Comparison of ENCODE assay signal across 31 mouse cellular contexts in genomic region chr10:77561508-77561907, GRCm38 (mm10). TPM values are rescaled to one million over a fixed set of nuclear protein-coding genes. Genes with fewer than 3 reads are reported as not detected.
DNase-seq lines count a peak whose midpoint lies in the region; ATAC-seq and TF ChIP-seq lines count a peak whose summit lies in the region.
"Had no signal": no experiment of that assay in that cellular context is flagged by ENCODE, and none has a peak within 500 bp of the region (broad histone marks: within the 10 kb centered on the region; RNA-seq: fewer than 3 reads in every experiment).

No protein-coding gene starts in this region.

- no peaks in the 10 kb centered on the region for H3K36me3 ChIP-seq in heart, embryonic 11.5 days (ENCODE audit: control insufficient read depth, insufficient read depth, low read length)
- H3K36me3 ChIP-seq in heart, adult 2 months (ENCODE audit: control insufficient read depth, insufficient read depth, low read length), result no peaks in the 10 kb centered on the region
- H3K36me3 ChIP-seq in liver, embryonic 12.5 days, result no peaks in the 10 kb centered on the region
- H3K36me3 ChIP-seq: embryonic facial prominence, embryonic 12.5 days; forebrain, embryonic 10.5 days; forebrain, embryonic 15.5 days; heart, embryonic 10.5 days; hindbrain, embryonic 12.5 days; limb, embryonic 10.5 days; limb, embryonic 15.5 days; lung, embryonic 15.5 days had no signal

- 54% methylated on average over 2 of the region's 2 CpGs for WGBS in heart, embryonic 11.5 days (ENCODE audit: insufficient replicate concordance)
- 66% methylated on average over 2 of the region's 2 CpGs for WGBS in heart, adult 2 months
- 42% methylated on average over 2 of the region's 2 CpGs for WGBS in liver, embryonic 12.5 days (ENCODE audit: insufficient replicate concordance)

- ATAC-seq in heart, embryonic 11.5 days (replicated peaks; ENCODE audit: insufficient number of reproducible peaks, low FRiP score, low TSS enrichment), result 0 out of 2 replicates have a peak, but pooled peaks have one; percentile 22
- ATAC-seq in liver, embryonic 12.5 days, result peak; percentile 64
- peak; percentile 33; the same call in 1 of the 2 replicates for ATAC-seq in megakaryocyte progenitor cell, adult 5-6 weeks (replicated peaks; ENCODE audit: poor library complexity)
- ATAC-seq: forebrain, embryonic 15.5 days; hindbrain, postnatal 0 days; intestine, embryonic 16.5 days had no signal

- no peaks in the 10 kb centered on the region for H3K9me3 ChIP-seq in heart, embryonic 11.5 days (replicated peaks; ENCODE audit: control insufficient read depth, low read length)
- no peaks in the 10 kb centered on the region for H3K9me3 ChIP-seq in liver, embryonic 12.5 days (replicated peaks)
- H3K9me3 ChIP-seq: embryonic facial prominence, embryonic 12.5 days; forebrain, embryonic 10.5 days; forebrain, embryonic 15.5 days; heart, embryonic 10.5 days; hindbrain, embryonic 12.5 days; limb, embryonic 10.5 days; limb, embryonic 15.5 days; lung, embryonic 15.5 days had no signal

- peaks cover 3% of the 10 kb centered on the region for H3K4me1 ChIP-seq in heart, embryonic 11.5 days (ENCODE audit: control insufficient read depth, insufficient read depth, low read length)
- H3K4me1 ChIP-seq in heart, adult 2 months (ENCODE audit: control insufficient read depth, insufficient read depth, low read length), result no peaks in the 10 kb centered on the region
- peaks cover 18% of the 10 kb centered on the region for H3K4me1 ChIP-seq in liver, embryonic 12.5 days
- H3K4me1 ChIP-seq: embryonic facial prominence, embryonic 12.5 days; forebrain, embryonic 10.5 days; forebrain, embryonic 15.5 days; hindbrain, embryonic 12.5 days; limb, embryonic 10.5 days; limb, embryonic 15.5 days; lung, embryonic 15.5 days had no signal

- no peaks in the 10 kb centered on the region for H3K79me2 ChIP-seq in heart, adult 2 months (replicated peaks; ENCODE audit: control insufficient read depth, insufficient read depth, low read length)

- intact Hi-C loops in heart, adult 2 months (cut with DNase I), result no loop called here

- no peak overlapping the region for H3K4me2 ChIP-seq in heart, embryonic 11.5 days
- H3K4me2 ChIP-seq in liver, embryonic 12.5 days, result no peak overlapping the region
- H3K4me2 ChIP-seq: embryonic facial prominence, embryonic 12.5 days; forebrain, embryonic 15.5 days; hindbrain, embryonic 12.5 days; limb, embryonic 15.5 days; lung, embryonic 15.5 days had no signal

- H3K9ac ChIP-seq in heart, embryonic 11.5 days (ENCODE audit: low read depth, low read length), result no peak overlapping the region
- no peak overlapping the region for H3K9ac ChIP-seq in heart, adult 2 months (ENCODE audit: low read depth, low read length)
- no peak overlapping the region for H3K9ac ChIP-seq in liver, embryonic 12.5 days
- H3K9ac ChIP-seq: embryonic facial prominence, embryonic 12.5 days; forebrain, embryonic 15.5 days; hindbrain, embryonic 12.5 days; limb, embryonic 15.5 days; lung, embryonic 15.5 days had no signal

- no peak overlapping the region for H3K4me3 ChIP-seq in heart, embryonic 11.5 days (ENCODE audit: low read depth, low read length)
- no peak overlapping the region for H3K4me3 ChIP-seq in heart, adult 2 months
- H3K4me3 ChIP-seq in liver, embryonic 12.5 days, result no peak overlapping the region
- H3K4me3 ChIP-seq: embryonic facial prominence, embryonic 12.5 days; forebrain, embryonic 10.5 days; forebrain, embryonic 15.5 days; heart, embryonic 10.5 days; hindbrain, embryonic 12.5 days; limb, embryonic 10.5 days; limb, embryonic 15.5 days; lung, embryonic 15.5 days had no signal

- H3K27me3 ChIP-seq in heart, embryonic 11.5 days (ENCODE audit: control insufficient read depth, insufficient read depth, low read length), result no peaks in the 10 kb centered on the region
- no peaks in the 10 kb centered on the region for H3K27me3 ChIP-seq in heart, adult 2 months (ENCODE audit: control insufficient read depth, insufficient read depth, low read length)
- no peaks in the 10 kb centered on the region for H3K27me3 ChIP-seq in liver, embryonic 12.5 days (replicated peaks)
- H3K27me3 ChIP-seq: embryonic facial prominence, embryonic 12.5 days; forebrain, embryonic 15.5 days; hindbrain, embryonic 12.5 days; limb, embryonic 15.5 days; lung, embryonic 15.5 days had no signal

- TF ChIP-seq EP300 in heart, adult 2 months (IDR thresholded peaks at IDR 0.05; ENCODE audit: insufficient read depth, low read depth, low read length), result no peak

- TF ChIP-seq POLR2A in heart, adult 2 months (IDR thresholded peaks at IDR 0.05; ENCODE audit: insufficient read depth, low read depth, low read length), result no peak

- DNase-seq in heart, adult 2 months, result no peak
- DNase-seq in MEL-GATA-1-ER (ENCODE audit: extremely low read depth, low read depth), result peak; percentile 22
- no peak for DNase-seq in frontal cortex, postnatal 10 days (ENCODE audit: low spot score in 2 of 2)
- no peak for DNase-seq in left cerebral cortex, adult 9 months (ENCODE audit: low spot score in 2 of 2)
- DNase-seq: adrenal gland, postnatal 14 days; cerebellum, adult 11-12 months; cerebellum, adult 9-11 months; embryo, embryonic 11 days; gastrocnemius, postnatal 14 days; heart, postnatal 36 days; kidney, adult 8-10 months; kidney, postnatal 4 days; layer of hippocampus, postnatal 36 days; midbrain, embryonic 14.5 days; thymus, postnatal 14 days had no signal

- H3K27ac ChIP-seq in heart, embryonic 11.5 days (ENCODE audit: low read depth, low read length), result no peak overlapping the region
- H3K27ac ChIP-seq in heart, adult 2 months, result no peak overlapping the region
- H3K27ac ChIP-seq in liver, embryonic 12.5 days, result 0 out of 2 replicates have a peak overlapping the region, but pooled peaks have one; percentile 12
- H3K27ac ChIP-seq: embryonic facial prominence, embryonic 12.5 days; forebrain, embryonic 10.5 days; forebrain, embryonic 15.5 days; heart, embryonic 10.5 days; hindbrain, embryonic 12.5 days; hindbrain, postnatal 0 days; kidney, postnatal 0 days; limb, embryonic 10.5 days; limb, embryonic 15.5 days; lung, embryonic 15.5 days had no signal

- TF ChIP-seq CTCF in heart, adult 2 months (IDR thresholded peaks at IDR 0.05), result no peak

RNA-seq across cellular contexts. Expression of gene Pttg1ip, which starts 20.0 kb away (rescaled TPM):
- polyA plus RNA-seq in heart, embryonic 11.5 days (2014; fragmentation: Nextera tagmentation; extraction: Ambion mirVana), result 108 and 113 TPM in 2 replicates
- total RNA-seq in heart, adult 2 months (2021), result 100 to 1,000 TPM; 131 to 132 TPM
- 119 and 168 TPM in 2 replicates for polyA plus RNA-seq in heart, adult 2 months (2012; rRNA removed)
- 68.8 and 72.8 TPM in 2 replicates for polyA plus RNA-seq in liver, embryonic 12.5 days (2016; fragmentation: Nextera tagmentation; extraction: Ambion mirVana)
- 54.1 and 60.0 TPM in 2 replicates for total RNA-seq in megakaryocyte progenitor cell, adult 5-6 weeks (2015)
- total RNA-seq in megakaryocyte progenitor cell, adult 5-6 weeks (2017), result 31.8 and 37.6 TPM in 2 replicates

RNA-seq across cellular contexts. Expression of gene Itgb2, which starts 31.5 kb away (rescaled TPM):
- polyA plus RNA-seq in heart, embryonic 11.5 days (2014; fragmentation: Nextera tagmentation; extraction: Ambion mirVana), result 2.3 and 2.4 TPM in 2 replicates
- total RNA-seq in heart, adult 2 months (2021), result 10 to 100 TPM in 1 of 2 experiments, 1 to 10 TPM in 1; 7.1 to 11.2 TPM
- 6.0 and 11.6 TPM in 2 replicates for polyA plus RNA-seq in heart, adult 2 months (2012; rRNA removed)
- 13.5 and 13.9 TPM in 2 replicates for polyA plus RNA-seq in liver, embryonic 12.5 days (2016; fragmentation: Nextera tagmentation; extraction: Ambion mirVana)
- total RNA-seq in megakaryocyte progenitor cell, adult 5-6 weeks (2015), result 37.2 and 37.9 TPM in 2 replicates
- 35.1 and 42.0 TPM in 2 replicates for total RNA-seq in megakaryocyte progenitor cell, adult 5-6 weeks (2017)

RNA-seq across cellular contexts. Expression of gene Sumo3, which starts 44.4 kb away (rescaled TPM):
- 165 and 212 TPM in 2 replicates for polyA plus RNA-seq in heart, embryonic 11.5 days (2014; fragmentation: Nextera tagmentation; extraction: Ambion mirVana)
- total RNA-seq in heart, adult 2 months (2021), result 10 to 100 TPM; 66.4 to 67.8 TPM
- 122 and 167 TPM in 2 replicates for polyA plus RNA-seq in heart, adult 2 months (2012; rRNA removed)
- polyA plus RNA-seq in liver, embryonic 12.5 days (2016; fragmentation: Nextera tagmentation; extraction: Ambion mirVana), result 138 and 146 TPM in 2 replicates
- 34.5 and 38.8 TPM in 2 replicates for total RNA-seq in megakaryocyte progenitor cell, adult 5-6 weeks (2015)
- 187 and 212 TPM in 2 replicates for total RNA-seq in megakaryocyte progenitor cell, adult 5-6 weeks (2017)

RNA-seq across cellular contexts. Expression of gene Gm49325, which starts 44.5 kb away (rescaled TPM):
- not detected in 2 replicates for polyA plus RNA-seq in heart, embryonic 11.5 days (2014; fragmentation: Nextera tagmentation; extraction: Ambion mirVana)
- total RNA-seq in heart, adult 2 months (2021), result 10 to 100 TPM; 15.5 to 15.8 TPM
- polyA plus RNA-seq in heart, adult 2 months (2012; rRNA removed), result not detected in 2 replicates
- polyA plus RNA-seq in liver, embryonic 12.5 days (2016; fragmentation: Nextera tagmentation; extraction: Ambion mirVana), result 5.1 TPM in 1 of 2 replicates, not detected in the other
- not detected in 2 replicates for total RNA-seq in megakaryocyte progenitor cell, adult 5-6 weeks (2015)
- total RNA-seq in megakaryocyte progenitor cell, adult 5-6 weeks (2017), result 1.1 TPM in 1 of 2 replicates, not detected in the other
- total RNA-seq: granulocyte monocyte progenitor cell, adult 5-6 weeks; hindbrain, postnatal 0 days had no signal
- polyA plus RNA-seq: intestine, embryonic 16.5 days; stomach, embryonic 14.5 days had no signal

RNA-seq across cellular contexts. Expression of gene Fam207a, which starts 45.9 kb away (rescaled TPM):
- polyA plus RNA-seq in heart, embryonic 11.5 days (2014; fragmentation: Nextera tagmentation; extraction: Ambion mirVana), result 26.2 and 28.1 TPM in 2 replicates
- total RNA-seq in heart, adult 2 months (2021), result 10 to 100 TPM in 1 of 2 experiments, 1 to 10 TPM in 1; 8.2 to 10.3 TPM
- polyA plus RNA-seq in heart, adult 2 months (2012; rRNA removed), result 10.4 and 11.1 TPM in 2 replicates
- polyA plus RNA-seq in liver, embryonic 12.5 days (2016; fragmentation: Nextera tagmentation; extraction: Ambion mirVana), result 32.7 and 33.7 TPM in 2 replicates
- total RNA-seq in megakaryocyte progenitor cell, adult 5-6 weeks (2015), result 9.1 and 9.9 TPM in 2 replicates
- 28.8 and 38.1 TPM in 2 replicates for total RNA-seq in megakaryocyte progenitor cell, adult 5-6 weeks (2017)
